Mouse (Mus musculus) bone marrow, adult 2 months (tissue): Measurements from ENCODE around the gene Shq1.

Experiments used
- CTCF ChIP-seq: fragments of 200-500 bp; IDR thresholded peaks from 2 replicates; pipeline ENCODE4 v1.5.1; 2011; ENCODE audit warnings: low read length, control low read depth; ENCODE audit not compliant: control insufficient read depth, insufficient read depth
- POLR2A ChIP-seq: fragments of 200-500 bp; IDR thresholded peaks from 2 replicates; pipeline ENCODE4 v1.6.1; 2011; ENCODE audit warnings: low read depth, mild to moderate bottlenecking, control low read depth, low read length, borderline replicate concordance; ENCODE audit not compliant: control insufficient read depth

GRCm38 (mm10) chr6:100645469-100646201, 25.3 kb downstream of the Shq1 start:
- TF ChIP-seq POLR2A (no peak), CTCF (0 out of 2 replicates have a peak, but pooled peaks have one; percentile 12)
